8 mouse cellular contexts compared by ENCODE assay signal in genomic region chr17:84110000-84110695, GRCm38 (mm10).
DNase-seq lines count a peak whose midpoint lies in the region; ATAC-seq lines count a peak whose summit lies in the region.
"Had no signal": no experiment of that assay in that cellular context is flagged by ENCODE, and none has a peak within 500 bp of the region (broad histone marks: within the 10 kb centered on the region; RNA-seq: fewer than 3 reads in every experiment).

No protein-coding gene starts in this region.

- H3K9ac ChIP-seq in lung, embryonic 15.5 days: no peak overlapping the region
- no peak overlapping the region for H3K9ac ChIP-seq in heart, embryonic 16.5 days (ENCODE audit: low read length)
- H3K9ac ChIP-seq: kidney, embryonic 15.5 days had no signal

- H3K9me3 ChIP-seq in lung, embryonic 15.5 days: no peaks in the 10 kb centered on the region
- no peaks in the 10 kb centered on the region for H3K9me3 ChIP-seq in heart, embryonic 16.5 days (replicated peaks; ENCODE audit: control insufficient read depth, low read length)
- H3K9me3 ChIP-seq: kidney, embryonic 15.5 days had no signal

- 50% methylated on average over 9 of the region's 9 CpGs for WGBS in lung, embryonic 15.5 days
- WGBS in heart, embryonic 16.5 days: 61% methylated on average over 9 of the region's 9 CpGs

- H3K36me3 ChIP-seq in lung, embryonic 15.5 days: no peaks in the 10 kb centered on the region
- no peaks in the 10 kb centered on the region for H3K36me3 ChIP-seq in heart, embryonic 16.5 days (ENCODE audit: control insufficient read depth, insufficient read depth)
- H3K36me3 ChIP-seq: kidney, embryonic 15.5 days had no signal

- H3K27ac ChIP-seq in lung, embryonic 15.5 days: 0 out of 2 replicates have a peak overlapping the region, but pooled peaks have one; percentile 6
- peak overlapping the region; percentile 87 for H3K27ac ChIP-seq in brown adipose tissue, adult 24 weeks (replicated peaks; ENCODE audit: low read depth, low read length)
- peak overlapping the region; percentile 41 for H3K27ac ChIP-seq in heart, embryonic 16.5 days (ENCODE audit: low read length)
- H3K27ac ChIP-seq: kidney, embryonic 15.5 days had no signal

- H3K4me2 ChIP-seq in lung, embryonic 15.5 days: no peak overlapping the region
- no peak overlapping the region for H3K4me2 ChIP-seq in heart, embryonic 16.5 days (ENCODE audit: low read depth, low read length)
- H3K4me2 ChIP-seq: kidney, embryonic 15.5 days had no signal

- no peaks in the 10 kb centered on the region for H3K27me3 ChIP-seq in lung, embryonic 15.5 days
- H3K27me3 ChIP-seq in heart, embryonic 16.5 days (ENCODE audit: control insufficient read depth, insufficient read depth, low read length): no peaks in the 10 kb centered on the region
- H3K27me3 ChIP-seq: kidney, embryonic 15.5 days had no signal

- H3K4me1 ChIP-seq in lung, embryonic 15.5 days: peaks cover 42% of the 10 kb centered on the region
- H3K4me1 ChIP-seq in brown adipose tissue, adult 24 weeks (ENCODE audit: control insufficient read depth, insufficient read depth, insufficient read length, low read length): peaks cover 20% of the 10 kb centered on the region
- peaks cover 16% of the 10 kb centered on the region for H3K4me1 ChIP-seq in heart, embryonic 16.5 days (ENCODE audit: control insufficient read depth, insufficient read depth, low read length)

- no peak for DNase-seq in lung, postnatal 4 days
- peak; percentile 70 for DNase-seq in skeletal muscle tissue, adult 2 months (ENCODE audit: low read depth, low spot score)
- DNase-seq in right cerebral cortex, postnatal 4 days: no peak
- no peak for DNase-seq in left cerebral cortex, adult 9 months (ENCODE audit: low spot score in 2 of 2)

- H3K4me3 ChIP-seq in lung, embryonic 15.5 days: no peak overlapping the region
- H3K4me3 ChIP-seq in brown adipose tissue, adult 24 weeks (ENCODE audit: insufficient read depth, low read depth, low read length): no peak overlapping the region
- H3K4me3 ChIP-seq in heart, embryonic 16.5 days (ENCODE audit: low read length): no peak overlapping the region
- H3K4me3 ChIP-seq: kidney, embryonic 15.5 days had no signal

- no peak for ATAC-seq in lung, embryonic 15.5 days (ENCODE audit: borderline replicate concordance, extremely low read depth, low FRiP score, low TSS enrichment)
- no peak for ATAC-seq in heart, embryonic 16.5 days (replicated peaks; ENCODE audit: extremely low read depth, insufficient read depth, low FRiP score)

Comparison
In these comparisons a context has a peak if more than half of its experiments do, and no peak if none do; other contexts are left out.
1. H3K27ac ChIP-seq: peak in every context shown above with its lines; median percentile 87 in brown adipose tissue, adult 24 weeks; 41 in heart, embryonic 16.5 days; 6 in lung, embryonic 15.5 days.